Mouse (Mus musculus): ENCODE measurements around the gene Ebf3.

DNA sequence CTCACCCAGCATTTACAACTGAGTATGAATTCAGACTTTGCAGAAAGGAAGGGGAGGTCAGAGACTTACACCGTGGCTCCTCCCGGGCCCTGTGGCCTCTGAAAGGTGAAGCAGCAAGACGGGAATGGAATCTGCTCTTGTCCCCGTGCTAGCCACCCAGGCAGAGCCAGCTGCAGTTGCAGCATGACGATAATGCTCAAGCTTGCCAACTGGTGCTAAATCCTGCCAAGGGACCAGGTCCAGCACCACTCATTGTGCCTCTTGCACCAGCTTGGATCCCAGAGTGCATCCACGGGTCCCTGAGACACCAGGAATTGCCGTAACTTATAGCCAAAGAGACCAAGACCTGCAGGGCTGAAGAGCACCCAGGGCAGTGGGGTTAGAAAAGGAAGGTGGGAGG is 36.1 kb downstream of the Ebf3 start:
- no peak for TF ChIP-seq POLR2A (IDR thresholded peaks at IDR 0.05; ENCODE audit: low read depth, low read length)
- no peak for TF ChIP-seq CTCF (IDR thresholded peaks at IDR 0.05; ENCODE audit: borderline replicate concordance, insufficient read depth, low read length)
